Mouse (Mus musculus) kidney, postnatal 4 days (tissue): Measurements from ENCODE around the gene Bcorl1.

ENCODE experiments used
- DNase-seq, 2 experiments: peaks; one replicate each; pipeline ENCODE4 v3.0.0; 2021; ENCODE audit warnings: mixed read lengths in 2 of 2

The Bcorl1 gene

DNA sequence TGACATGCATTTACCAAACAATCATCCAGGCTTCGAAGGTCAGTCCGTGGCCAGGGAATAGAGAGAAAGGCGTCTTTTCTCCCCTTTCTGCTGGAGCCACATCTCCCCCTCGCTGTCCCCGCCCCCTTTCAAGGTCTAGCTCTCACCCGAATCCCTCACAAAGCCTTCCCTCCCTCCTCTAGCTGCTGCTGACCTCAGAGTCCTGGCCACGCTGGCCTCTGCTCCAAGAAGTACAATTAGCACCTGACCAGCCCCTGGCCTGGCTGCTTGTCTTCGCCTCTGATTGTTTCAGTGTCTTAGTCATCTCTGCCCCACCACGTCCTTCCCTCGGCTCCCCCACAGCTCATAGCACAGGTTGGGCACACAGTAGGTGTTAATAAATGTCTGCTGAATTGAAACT lies 108.5 kb downstream of the Bcorl1 start:
- DNase-seq = peak; percentile 13 to 33

DNA sequence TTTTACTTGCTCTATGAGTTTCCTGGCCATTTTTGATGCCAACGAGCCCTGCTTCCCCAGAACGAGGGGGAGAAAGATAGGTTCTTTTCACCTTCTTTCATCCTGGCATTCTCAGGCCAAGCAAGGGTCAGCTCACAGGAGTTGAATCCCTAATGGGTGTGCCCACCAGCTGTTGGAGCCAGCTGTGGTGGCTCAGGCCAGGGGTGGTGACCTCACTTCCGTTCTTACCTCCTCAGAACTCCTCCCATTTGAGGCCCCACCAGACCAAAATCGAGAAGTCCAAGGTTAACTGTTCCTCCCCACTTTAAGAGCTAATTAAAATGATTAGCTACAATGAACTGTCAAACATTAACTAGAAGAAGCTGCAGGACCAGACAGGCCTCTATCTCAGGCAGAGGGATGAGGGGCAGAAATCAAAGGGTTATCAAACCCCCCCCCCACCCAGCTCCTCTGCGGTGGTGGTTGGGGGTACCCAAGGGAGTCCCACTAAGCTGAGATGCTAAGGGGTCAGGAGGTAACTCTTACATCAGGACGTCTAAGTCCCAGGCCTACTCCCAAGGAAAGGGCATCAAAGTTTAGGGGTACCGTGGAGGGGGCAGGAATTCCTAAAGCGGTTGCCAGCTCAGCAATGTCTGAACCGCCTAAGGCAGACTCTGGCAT lies 111.2 kb downstream of the Bcorl1 start:
- DNase-seq = peak; percentile 31 to 53

- peak; percentile 43 to 61 for DNase-seq
Measured at GRCm38 (mm10) chrX:48452931-48453673, 111.9 kb downstream of the Bcorl1 start.

DNA sequence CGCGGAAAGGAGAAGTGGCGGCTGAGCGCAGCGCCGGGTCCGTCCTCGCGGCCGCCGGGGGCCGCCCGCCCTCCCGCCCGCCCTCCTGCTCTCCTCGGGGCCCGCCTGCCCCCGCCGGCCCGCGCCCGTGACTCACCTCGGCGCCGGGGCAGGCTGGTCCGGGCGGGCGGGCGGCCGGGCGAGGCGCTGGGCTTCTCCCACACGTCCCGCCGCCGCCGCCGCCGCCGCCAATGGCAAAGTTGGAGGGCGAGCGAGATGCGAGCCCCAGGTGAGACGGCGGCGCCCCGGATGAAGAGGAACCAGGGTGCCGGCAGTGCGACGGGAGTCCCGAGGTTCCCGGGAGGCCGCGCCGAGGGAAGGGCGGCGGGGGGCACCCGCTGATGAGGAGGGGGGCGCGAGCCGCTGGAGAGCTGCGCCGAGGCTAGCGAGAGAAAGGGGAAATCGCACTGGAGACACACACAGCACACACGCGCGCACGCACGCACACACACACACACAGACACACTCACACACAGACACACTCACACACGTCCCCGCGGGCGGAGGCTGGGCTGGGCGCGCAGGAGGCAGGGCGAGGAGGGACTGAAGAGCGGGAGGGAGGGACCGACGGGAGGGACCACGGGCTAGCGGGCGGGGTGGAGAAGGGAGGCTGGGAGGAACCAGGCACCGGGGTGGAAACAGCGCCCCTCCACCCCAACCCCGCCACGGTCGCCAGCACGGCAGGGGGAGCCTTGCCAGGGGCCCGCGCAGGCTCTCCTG lies 112.8 kb downstream of the Bcorl1 start:
- DNase-seq = peak; percentile 76 to 84

- no peak for DNase-seq
Measured at GRCm38 (mm10) chrX:48454495-48454878, 113.3 kb downstream of the Bcorl1 start.

DNA sequence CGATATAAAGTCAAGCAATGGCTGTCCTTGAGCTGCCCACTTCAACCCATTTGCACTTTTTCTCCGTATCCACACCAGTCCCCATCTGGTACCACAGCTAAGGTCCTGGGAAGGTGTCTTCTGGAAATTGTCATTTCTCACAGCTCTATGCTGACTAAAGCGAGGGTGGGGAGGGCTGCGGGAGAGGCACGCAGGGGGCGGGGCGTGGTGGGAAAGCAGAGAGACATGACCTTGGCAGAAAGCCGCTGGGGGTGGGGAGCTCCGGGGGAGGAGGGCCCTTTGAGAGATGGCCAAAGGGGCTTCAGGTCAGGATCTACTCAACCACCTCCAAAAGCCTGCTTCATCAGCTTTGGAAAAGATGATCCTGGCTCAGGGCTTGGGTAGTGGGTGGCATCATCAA lies 113.9 kb downstream of the Bcorl1 start:
- DNase-seq = peak; percentile 34 to 38

GRCm38 (mm10) chrX:48456956-48457355 lies 115.8 kb downstream of the Bcorl1 start:
- no peak for DNase-seq
